Mouse (Mus musculus) adrenal gland, adult 8-10 months (tissue): ENCODE measurements around the gene Naa16. TPM values are rescaled to one million over a fixed set of nuclear protein-coding genes. Genes with fewer than 3 reads are reported as not detected.

Experiments
- total RNA-seq, 4 experiments: library from RNA; stranded (reverse); gene quantifications; 2 replicates each; pipeline ENCODE4 v1.2.4; 2022

Naa16 gene
- total RNA-seq, 4 experiments from 2014 or later: 15.8 to 26.3 (median 20.1) TPM

Other genes with a start within 250 kb of the Naa16 start
- under 1 TPM in 1 of 4 experiments, not detected in 3; 0.12 TPM for gene Zfp957, start 143.4 kb downstream of the Naa16 start, total RNA-seq
- 100 to 1,000 TPM in 3 of 4 experiments, 10 to 100 TPM in 1; 88.1 to 240 (median 162) TPM for gene Rgcc, start 89.1 kb downstream of the Naa16 start, total RNA-seq
- gene Mtrf1, start 7.0 kb upstream of the Naa16 start, total RNA-seq: 1 to 10 TPM; 6.7 to 7.6 (median 7.0) TPM
- gene Kbtbd7, start 35.7 kb upstream of the Naa16 start, total RNA-seq: 10 to 100 TPM in 2 of 4 experiments, 1 to 10 TPM in 2; 8.4 to 12.3 (median 10.8) TPM
- gene Kbtbd6, start 61.1 kb upstream of the Naa16 start, total RNA-seq: under 1 TPM in 3 of 4 experiments, not detected in 1; 0.17 to 0.26 (median 0.18) TPM
- 10 to 100 TPM; 20.9 to 24.7 (median 21.4) TPM for gene Elf1, start 90.4 kb upstream of the Naa16 start, total RNA-seq
- gene Wbp4, start 90.7 kb upstream of the Naa16 start, total RNA-seq: 10 to 100 TPM; 34.7 to 40.1 (median 36.8) TPM
- 100 to 1,000 TPM in 1 of 4 experiments, 10 to 100 TPM in 3; 79.3 to 118 (median 93.0) TPM for gene Sugt1, start 196.9 kb upstream of the Naa16 start, total RNA-seq